Mouse (Mus musculus): ENCODE measurements around the gene Tshz2. TPM values are rescaled to one million over a fixed set of nuclear protein-coding genes. Genes with fewer than 3 reads are reported as not detected.

Tshz2 gene
- total RNA-seq, 2 experiments from 2014 or later, result 39.5 to 51.4 TPM

GRCm38 (mm10) chr2:170109528-170109927 is 476.7 kb downstream of the Tshz2 start:
- no peak for DNase-seq

DNA sequence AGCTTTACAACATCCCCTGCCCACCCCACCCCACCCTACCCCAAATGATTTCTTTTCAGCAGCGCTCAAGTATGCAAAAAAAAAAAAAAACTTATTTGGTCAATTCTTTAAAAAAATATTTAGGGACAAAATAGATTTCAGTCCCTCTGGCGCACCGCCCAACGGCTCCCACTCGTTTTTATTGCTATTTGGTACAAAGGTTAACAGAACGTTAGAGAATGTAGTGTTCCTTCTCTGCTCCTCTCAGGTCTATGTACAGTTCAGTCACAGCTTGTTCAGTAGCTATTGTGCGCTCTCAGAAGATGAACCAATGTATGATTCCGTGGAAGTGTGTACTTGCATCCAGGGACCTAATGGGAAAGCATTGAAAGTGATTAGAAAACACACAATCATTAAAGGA is 477.5 kb downstream of the Tshz2 start:
- DNase-seq, result no peak

DNA sequence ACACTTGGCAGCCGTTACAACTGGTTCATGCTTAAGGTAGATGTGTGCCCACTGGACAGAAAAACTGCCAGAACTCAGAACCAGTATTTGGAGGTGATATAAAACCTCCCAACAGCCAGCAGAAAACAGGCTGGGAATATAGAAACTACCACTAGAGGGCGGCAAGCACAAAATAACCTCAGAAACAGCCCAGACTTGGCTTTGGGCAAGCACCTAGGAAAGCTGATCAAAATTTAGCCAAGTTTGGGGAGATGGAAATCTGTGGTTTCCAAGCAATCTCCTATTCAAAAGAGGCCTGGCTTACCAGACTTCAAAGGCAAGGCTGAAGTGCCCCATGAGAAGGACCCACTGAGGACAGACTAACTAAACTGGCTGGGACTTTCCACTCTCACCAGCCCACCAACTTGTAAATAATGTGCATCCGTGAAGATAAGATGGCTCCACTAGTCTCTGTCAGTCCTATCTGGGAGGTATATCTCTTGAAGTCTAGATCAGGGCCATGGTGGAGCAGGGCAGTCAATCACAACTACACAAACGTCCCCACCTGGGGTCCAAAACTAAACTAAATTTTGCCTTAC is 484.0 kb downstream of the Tshz2 start:
- peak; percentile 61 to 65 for DNase-seq

- peak; percentile 83 to 86 for DNase-seq
Measured at GRCm38 (mm10) chr2:170120139-170121027, 487.6 kb downstream of the Tshz2 start.

Other genes starting within 250 kb of the Tshz2 start
- gene Gm11011, start 45.3 kb upstream of the Tshz2 start, total RNA-seq (2021), result not detected